Mouse (Mus musculus) testis, postnatal 14 days (tissue): ENCODE results near the gene Csdc2.
"Not testable (repeated sequence)": the region's sequence is repeated elsewhere in the genome, so short reads cannot be mapped to it uniquely, and the experiment has no call there.

Experiments
- DNase-seq: peaks from one replicate; pipeline ENCODE4 v3.0.0; 2021; ENCODE audit warnings: low spot score

The Csdc2 gene

GRCm38 (mm10) chr15:81936679-81937078, at the start of gene Csdc2:
TSS of gene Csdc2 (plus strand) at chr15:81936759.
- DNase-seq: peak; percentile 52

DNA sequence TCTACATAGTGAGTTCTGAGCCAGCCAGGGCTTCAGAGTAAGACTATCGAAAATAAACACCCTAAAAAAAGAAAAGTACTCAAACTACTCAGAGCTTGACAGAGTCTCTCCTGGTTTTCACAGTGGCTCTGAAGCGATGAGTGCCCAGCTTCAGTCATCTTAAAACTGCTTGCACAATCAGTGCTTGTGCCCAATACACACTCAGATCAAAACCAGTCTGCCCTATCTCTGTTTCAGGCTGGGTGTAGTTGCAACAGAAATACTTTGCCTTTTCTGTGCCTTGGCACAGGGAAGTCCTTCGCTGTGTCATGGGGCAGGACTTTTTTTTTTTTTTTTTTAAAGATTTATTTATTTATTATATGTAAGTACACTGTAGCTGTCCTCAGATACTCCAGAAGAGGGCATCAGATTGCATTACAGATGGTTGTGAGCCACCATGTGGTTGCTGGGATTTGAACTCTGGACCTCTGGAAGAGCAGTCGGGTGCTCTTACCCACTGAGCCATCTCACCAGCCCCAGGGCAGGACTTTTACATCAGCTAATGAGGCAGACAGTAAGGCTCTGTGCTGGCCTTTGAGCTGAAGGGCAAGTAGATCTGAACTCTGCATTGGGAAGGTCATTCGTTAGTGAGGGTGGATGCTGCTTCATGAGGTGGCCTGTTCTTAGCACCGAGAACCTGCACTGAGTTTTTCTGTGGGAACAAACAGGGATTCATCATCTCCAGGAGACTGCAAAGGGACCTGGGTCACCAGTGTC, 49.6 kb upstream of the Csdc2 start:
- DNase-seq: no peak

- DNase-seq: no peak
Observed at GRCm38 (mm10) chr15:81889175-81889574, 47.4 kb upstream of the Csdc2 start.

DNA sequence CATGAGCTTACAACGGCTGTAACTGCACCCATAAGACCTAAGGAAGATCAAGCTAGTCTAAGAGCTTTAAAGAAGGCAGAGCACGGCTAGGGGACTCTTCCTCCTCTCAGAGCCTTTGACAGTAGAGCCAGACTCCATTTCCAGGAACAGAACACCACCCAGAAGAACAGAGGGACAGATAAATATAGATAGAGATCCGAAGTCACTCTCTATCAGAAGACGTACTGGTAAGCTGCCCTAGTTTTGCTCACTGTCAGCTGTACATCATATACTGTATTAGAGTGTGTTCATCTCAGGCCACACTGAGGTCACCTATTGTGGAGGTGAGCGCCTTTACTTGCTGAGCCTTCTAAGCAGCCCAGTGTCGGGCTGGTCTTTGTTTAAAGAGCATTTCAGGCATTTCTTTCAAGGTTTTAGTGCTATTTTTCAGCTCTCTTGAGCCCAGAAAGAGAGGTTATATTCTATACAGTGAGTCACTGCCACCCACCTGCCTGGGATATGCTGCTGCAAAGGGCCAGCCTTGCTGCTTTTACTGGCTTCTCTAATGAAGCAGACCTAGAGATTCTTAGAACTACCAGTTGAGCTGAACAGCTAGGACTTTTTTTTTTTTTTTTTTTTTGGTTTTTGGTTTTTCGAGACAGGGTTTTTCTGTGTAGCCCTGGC, 45.3 kb upstream of the Csdc2 start:
- DNase-seq: no peak

GRCm38 (mm10) chr15:81891822-81892580, 44.6 kb upstream of the Csdc2 start:
- no peak for DNase-seq

DNA sequence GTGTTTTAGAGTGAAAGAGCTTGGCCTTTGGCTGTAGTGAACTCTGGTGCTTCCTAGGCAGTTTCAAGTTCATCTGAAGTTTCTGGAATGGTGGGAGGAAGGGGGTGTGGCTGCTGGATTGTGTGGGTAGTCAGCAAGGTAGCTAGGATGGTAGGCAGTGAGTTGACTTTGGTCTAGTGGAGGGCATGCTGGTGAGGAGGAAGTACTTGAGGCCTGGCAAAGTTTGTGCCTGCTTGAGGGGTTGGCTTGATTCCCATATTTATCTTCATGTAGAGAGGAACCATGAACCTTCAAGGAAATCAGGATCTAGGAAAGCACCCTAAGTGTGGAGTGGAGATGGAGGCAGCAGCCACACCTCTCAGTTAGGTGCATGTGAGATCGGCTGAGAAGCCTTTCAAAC, 42.6 kb upstream of the Csdc2 start:
- DNase-seq: no peak

DNA sequence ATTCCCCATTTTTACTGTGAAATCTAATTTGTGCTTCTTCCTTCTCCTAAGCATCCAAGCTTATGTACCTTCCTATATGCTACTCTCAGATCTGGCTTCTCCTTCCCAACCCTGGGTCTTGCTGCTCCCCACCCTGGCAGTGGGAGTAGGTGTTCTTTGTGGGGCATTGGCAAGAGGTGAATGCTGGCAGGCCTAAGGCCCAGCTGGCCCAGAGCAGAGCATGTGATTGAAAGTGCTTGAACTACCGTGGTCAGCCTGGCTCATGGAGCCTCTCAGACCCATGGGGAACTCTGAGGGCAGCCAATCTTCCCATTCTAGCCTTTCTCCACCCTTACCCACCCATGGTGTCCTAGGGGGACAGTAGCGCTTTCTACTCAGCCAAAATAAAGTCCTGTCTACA, 40.2 kb upstream of the Csdc2 start:
- no peak for DNase-seq

DNA sequence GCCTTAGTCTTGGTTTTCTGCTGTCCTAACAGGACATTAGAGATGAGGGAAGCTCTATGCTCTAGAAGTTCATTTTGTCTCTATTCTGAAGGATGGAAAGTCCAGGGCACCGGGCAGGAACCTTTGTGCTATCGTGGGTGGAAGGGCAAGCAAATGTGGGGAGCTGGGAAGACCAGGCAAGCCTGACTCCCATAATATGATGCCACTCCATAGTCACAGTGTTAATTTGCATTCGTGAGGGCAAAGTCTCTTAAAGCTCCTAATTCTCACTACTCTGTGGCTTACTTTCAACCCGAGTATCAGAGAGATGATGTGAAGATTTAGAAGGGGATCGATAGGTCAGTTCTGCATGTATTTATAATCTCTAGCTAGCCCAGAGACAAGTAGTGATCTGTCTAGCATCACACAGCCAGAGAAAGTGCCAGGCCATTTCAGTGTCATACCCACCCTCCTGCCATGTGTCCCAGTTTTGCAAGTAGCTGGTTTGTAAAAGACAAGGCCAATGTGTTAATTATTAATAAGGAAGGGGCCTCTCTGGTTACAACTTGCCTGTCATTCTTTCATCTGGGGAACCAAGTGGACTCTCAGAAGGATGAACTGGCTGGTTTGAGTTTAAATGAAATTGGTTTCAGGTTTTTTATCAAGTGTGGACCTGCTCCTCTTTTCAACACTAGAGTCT, 38.8 kb upstream of the Csdc2 start:
- no peak for DNase-seq

DNA sequence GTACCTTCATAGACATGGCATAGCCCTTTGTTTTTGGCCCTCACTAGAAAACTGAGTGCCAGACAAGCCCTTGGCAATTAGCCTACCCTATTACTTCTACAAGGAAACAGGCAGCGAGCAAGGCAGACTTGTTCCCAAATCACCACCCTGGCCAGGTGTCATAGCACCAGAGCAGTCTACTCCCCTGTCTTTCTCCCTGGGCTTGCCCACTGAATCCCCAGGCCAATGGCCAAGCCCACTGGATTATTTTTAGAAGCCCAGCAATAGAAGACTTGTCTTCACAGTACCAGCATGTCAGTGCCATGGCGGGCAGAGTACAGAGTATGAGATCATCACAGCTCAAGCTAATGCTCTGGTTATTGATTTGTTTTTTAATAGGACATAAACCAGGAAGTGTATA, 37.8 kb upstream of the Csdc2 start:
- no peak for DNase-seq

- peak; percentile 43 for DNase-seq
Observed at GRCm38 (mm10) chr15:81904939-81905338, 31.6 kb upstream of the Csdc2 start.

DNA sequence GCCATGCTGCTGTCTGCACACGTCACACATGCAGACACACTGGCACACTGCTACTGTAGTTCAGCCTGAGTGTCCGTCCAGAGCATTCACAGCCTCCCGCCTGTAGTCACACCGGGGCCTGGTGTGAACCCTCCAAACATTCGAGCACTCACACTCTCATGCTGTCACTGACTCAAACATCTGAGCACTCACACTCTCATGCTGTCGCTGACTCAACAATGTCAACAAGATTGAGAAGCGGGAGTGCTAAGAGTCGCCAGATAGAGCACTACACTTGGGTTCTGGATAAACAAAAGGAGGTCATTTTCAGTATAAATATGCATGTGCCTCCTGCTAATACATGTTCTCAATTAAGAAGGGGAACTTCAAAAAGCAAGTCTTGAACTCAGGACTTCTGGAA, 28.6 kb upstream of the Csdc2 start:
- no peak for DNase-seq

- DNase-seq: not testable (repeated sequence)
Observed at GRCm38 (mm10) chr15:81908767-81909166, 27.8 kb upstream of the Csdc2 start.

DNA sequence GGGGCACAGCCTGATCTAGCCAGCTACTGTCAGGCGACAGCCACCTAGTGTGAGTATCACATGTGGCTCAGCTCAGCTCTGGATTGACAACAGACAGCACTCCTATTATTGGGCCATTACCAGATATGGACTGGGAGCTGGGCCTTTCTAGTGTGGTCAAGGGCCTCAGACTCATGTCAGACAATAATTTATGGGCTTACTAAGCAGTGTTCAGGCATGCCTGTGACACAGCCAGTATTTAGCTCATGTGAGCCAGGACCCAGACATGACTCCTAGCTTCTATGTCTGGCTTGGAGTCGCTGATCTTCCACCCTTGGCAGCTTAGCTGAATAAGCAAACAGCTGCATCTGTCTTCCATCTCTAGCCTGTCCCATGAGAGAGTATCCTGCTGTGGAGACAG, 24.1 kb upstream of the Csdc2 start:
- DNase-seq: no peak

GRCm38 (mm10) chr15:81914668-81915067, 21.9 kb upstream of the Csdc2 start:
- DNase-seq: no peak

- DNase-seq: no peak
Observed at GRCm38 (mm10) chr15:81915663-81916062, 20.9 kb upstream of the Csdc2 start.

GRCm38 (mm10) chr15:81917201-81917600, 19.4 kb upstream of the Csdc2 start:
- no peak for DNase-seq

DNA sequence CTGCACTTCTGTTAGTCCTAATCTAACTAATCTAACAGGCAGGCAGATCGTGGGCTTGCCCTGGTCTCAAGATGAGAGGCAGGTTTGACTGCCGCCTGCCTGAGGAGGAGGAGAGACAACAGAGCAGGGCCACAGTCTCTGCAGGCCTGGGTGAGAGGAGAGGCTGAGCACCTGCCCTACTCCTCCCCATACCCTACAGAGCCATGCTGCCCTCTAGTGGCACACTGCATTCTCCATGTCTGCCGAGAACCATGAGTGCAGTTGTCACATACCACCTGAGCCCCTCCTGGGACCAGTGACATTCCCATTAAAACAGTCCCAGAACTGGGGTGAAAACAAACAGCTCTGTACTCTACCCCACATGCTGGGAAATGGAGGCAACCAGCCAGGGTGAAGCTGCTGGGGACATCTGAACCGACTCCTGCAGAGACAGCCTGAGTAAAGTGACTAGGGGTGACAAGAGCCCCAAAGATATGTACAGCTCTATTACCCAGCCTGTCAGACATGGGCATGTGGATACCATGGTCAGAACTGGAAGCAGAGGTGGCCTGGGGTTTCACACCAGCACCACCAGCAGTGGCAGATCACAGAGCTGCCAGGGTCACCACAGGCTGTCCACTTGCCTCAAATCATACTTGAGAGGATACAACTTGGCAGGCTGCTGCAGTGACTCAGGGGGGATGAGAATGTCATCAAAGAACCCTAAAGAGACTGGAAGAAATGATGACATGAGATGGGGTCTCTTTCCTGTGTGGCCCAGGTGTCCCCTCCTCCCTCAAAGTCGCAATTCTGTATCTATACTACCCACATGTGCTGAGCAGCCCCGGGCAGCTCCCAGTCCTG, 18.7 kb upstream of the Csdc2 start:
- no peak for DNase-seq

- no peak for DNase-seq
Observed at GRCm38 (mm10) chr15:81919062-81919461, 17.5 kb upstream of the Csdc2 start.

DNA sequence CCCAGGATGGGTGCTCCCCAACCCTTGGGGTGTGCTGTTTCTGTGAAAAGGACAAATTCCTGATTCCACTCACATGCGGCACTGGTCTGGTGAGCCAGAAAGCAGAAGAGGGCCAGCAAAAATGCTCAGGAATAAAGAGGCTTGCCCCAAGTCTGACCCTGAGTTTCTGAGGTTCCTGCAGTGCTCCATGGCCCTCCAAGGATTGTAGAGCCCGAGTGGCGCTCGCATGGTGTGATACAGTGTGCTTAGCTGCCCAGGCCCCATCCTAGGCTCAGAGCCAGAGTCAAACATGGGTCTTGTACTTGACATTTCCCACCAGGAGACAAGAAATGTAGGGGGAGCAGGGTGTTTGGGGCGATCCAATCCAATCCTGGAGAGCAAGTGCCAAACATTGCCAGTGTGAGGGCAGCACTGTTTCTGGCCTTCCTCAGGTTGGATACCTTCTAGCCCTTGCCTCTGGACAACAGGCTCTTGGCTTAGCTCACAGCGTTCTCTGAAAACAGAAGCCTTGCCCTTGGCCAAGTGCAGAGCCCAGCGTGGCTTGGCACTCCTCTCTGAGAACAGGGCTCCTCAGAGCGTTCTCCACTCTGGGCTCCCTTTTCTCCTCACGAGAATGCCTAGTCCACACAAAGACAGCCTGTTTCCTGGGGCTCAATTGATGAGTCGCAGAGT, 15.9 kb upstream of the Csdc2 start:
- DNase-seq: no peak

DNA sequence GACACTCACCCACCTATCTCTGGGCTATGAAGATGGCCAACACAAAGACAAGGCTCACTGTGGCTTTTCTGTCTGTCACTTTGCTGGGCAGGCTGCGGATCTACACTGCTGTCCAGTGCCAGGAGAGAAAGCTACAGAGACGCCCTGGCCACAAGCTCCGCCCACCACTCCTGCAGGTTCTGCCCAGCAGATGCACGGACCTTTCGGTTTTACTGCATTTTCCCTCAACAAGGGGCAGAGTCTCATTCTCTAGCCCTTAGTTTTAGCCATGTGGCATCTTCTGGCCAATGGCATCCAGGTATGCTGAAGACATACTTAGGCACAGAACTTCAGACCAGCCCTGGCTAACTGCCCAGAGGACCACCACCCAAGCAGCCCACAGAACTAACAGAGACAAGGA, 15.3 kb upstream of the Csdc2 start:
- DNase-seq: no peak

DNA sequence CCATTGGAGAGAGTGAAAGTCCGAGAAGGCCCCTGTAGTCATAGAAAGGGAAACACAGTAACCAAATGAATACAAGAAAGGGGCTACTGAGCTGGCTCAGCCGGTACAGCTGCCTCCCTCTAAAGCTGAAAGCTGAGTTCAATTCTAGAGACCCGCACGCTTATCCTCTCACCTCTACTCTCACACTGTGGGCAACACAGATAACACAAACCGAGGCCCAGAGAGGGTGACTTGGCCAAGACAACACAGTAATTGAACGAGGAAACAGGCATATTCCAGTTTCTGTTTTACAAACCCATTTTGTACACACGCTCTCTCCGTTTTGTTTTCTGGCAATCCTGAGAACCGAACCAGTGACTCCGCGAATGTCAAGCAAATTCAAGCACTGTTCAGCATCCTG, 11.6 kb upstream of the Csdc2 start:
- DNase-seq: no peak
